Mouse (Mus musculus): ENCODE measurements around the gene AC161166.1. TPM values are rescaled to one million over a fixed set of nuclear protein-coding genes. Genes with fewer than 3 reads are reported as not detected.

AC161166.1 gene
- polyA plus RNA-seq, 1 experiment from 2014 or later, result 0.26 TPM

DNA sequence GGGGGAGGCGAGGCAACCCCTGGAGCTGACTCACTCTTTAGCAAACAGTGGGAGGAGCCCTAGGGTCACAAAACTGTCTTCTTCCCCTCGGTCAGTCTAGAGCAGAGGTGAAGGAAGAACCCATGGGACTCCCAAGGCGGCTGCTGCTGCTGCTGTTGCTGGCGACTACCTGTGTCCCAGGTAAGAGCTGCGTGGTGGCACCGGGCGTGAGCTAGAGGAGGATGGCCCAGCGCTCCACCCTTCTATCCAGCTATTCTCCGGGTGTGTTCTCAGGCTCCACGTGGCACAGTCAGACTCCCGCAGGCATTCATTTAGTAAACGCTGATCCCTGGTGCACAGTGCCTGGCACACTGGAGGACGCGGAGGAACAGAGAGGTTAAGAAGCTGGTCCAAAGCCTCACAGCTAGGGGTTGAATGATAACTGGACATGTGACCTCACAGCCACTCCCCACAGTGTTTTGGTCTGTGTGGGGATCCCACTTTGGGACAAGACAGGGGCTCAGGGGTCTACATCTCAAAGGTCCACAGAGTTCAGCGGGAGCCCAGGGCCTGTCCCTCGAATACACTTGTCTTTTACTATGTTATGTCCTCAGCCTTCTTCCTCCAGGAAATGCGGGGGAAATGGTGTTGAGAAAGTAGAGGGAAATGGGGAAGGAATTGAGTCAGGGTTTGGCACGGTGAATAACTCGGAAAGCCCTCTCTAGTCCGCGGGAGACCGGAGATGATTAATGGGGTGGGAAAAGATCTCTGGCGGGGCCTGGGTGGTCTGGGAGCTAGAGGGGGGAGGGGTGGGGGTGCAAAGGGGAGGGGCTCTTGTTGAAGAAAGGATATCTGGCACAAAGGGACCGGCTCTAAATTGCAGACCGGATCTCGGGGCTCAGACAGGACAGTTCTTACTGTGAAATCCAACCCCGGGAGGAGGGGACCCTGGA is 49.6 kb downstream of the AC161166.1 start, which contains the start of gene Plaur:
TSS of gene Plaur (plus strand) at position 97 of the 932 bp plus-strand sequence.
- Histone ChIP-seq H3K27me3 (ENCODE audit: control insufficient read depth, insufficient read depth, low read length) (no peaks in the 10 kb centered on the region), H3K4me1 (ENCODE audit: control insufficient read depth, insufficient read depth, low read length) (peaks cover 11% of the 10 kb centered on the region), H3K36me3 (ENCODE audit: control insufficient read depth, insufficient read depth) (no peaks in the 10 kb centered on the region), H3K4me3 (ENCODE audit: low read length) (peak within 1 kb of the TSS; percentile 47), H3K27ac (ENCODE audit: low read length) (peak within 1 kb of the TSS; percentile 69), H3K9me3 (replicated peaks; ENCODE audit: control insufficient read depth, low read length) (no peaks in the 10 kb centered on the region), H3K4me2 (ENCODE audit: low read depth, low read length) (peak within 1 kb of the TSS; percentile 61), H3K9ac (ENCODE audit: low read length) (peak within 1 kb of the TSS; percentile 49)
- ATAC-seq (replicated peaks; ENCODE audit: extremely low read depth, insufficient read depth, low FRiP score), result peak; percentile 25
- WGBS, result 4% methylated on average over 27 of the region's 27 CpGs

DNA sequence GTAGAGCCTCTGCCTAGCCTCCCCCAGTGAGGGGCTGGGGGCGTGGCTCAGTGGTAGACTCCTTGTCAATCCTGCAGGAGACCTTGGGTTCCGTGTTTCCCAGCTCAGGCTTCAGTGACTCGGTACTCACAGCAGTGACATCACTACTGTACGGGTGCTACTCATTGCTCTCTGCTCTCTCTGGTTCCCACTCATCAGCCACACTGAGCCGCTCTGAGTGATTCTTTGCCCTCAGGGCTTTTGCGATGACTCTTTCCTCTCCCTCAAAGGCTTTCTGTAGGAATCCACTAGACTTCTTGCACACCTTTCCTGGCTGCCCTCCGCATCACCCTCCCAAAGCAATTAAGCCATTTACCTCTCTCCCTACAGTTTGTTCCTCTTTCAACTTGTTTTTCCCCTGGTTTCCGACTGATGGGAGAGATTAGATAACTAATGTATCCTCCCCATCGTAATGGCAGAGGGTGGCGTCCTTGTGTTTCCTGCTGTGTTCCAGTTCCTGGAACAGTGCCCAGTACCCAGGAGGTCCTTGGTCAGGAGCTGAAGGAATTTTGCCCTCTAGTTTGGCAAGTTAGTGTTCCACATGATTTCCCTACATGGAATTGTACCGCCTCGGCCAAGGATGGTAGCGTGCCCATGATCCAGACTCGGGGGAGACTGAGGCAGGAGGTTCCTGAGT is 50.7 kb downstream of the AC161166.1 start:
- Histone ChIP-seq H3K4me2 (ENCODE audit: low read depth, low read length) (no peak overlapping the region; the same call in 1 of the 2 replicates), H3K4me3 (ENCODE audit: low read length) (no peak overlapping the region)
- WGBS, result 42% methylated on average over 14 of the region's 14 CpGs

More for the DNA sequence above, 50.7 kb downstream of the AC161166.1 start:
- Histone ChIP-seq H3K9ac (ENCODE audit: low read length) (no peak overlapping the region), H3K27ac (ENCODE audit: low read length) (0 out of 2 replicates have a peak overlapping the region, but pooled peaks have one; percentile 12), H3K4me1 (ENCODE audit: control insufficient read depth, insufficient read depth, low read length) (peaks cover 11% of the 10 kb centered on the region), H3K27me3 (ENCODE audit: control insufficient read depth, insufficient read depth, low read length) (no peaks in the 10 kb centered on the region), H3K9me3 (replicated peaks; ENCODE audit: control insufficient read depth, low read length) (no peaks in the 10 kb centered on the region), H3K36me3 (ENCODE audit: control insufficient read depth, insufficient read depth) (no peaks in the 10 kb centered on the region)
- ATAC-seq (replicated peaks; ENCODE audit: extremely low read depth, insufficient read depth, low FRiP score), result no peak

Other genes with a start within 250 kb of the AC161166.1 start
- 5.8 and 6.7 TPM in 2 replicates for gene Zfp93, start 242.0 kb downstream of the AC161166.1 start, polyA plus RNA-seq (2015; fragmentation: Nextera tagmentation; extraction: Ambion mirVana)
- gene Zfp61, start 211.2 kb downstream of the AC161166.1 start, polyA plus RNA-seq (2015; fragmentation: Nextera tagmentation; extraction: Ambion mirVana), result 16.6 and 16.8 TPM in 2 replicates
- gene Zfp94, start 195.8 kb downstream of the AC161166.1 start, polyA plus RNA-seq (2015; fragmentation: Nextera tagmentation; extraction: Ambion mirVana), result 5.1 and 5.2 TPM in 2 replicates
- 0.17 and 0.30 TPM in 2 replicates for gene Tescl, start 178.5 kb downstream of the AC161166.1 start, polyA plus RNA-seq (2015; fragmentation: Nextera tagmentation; extraction: Ambion mirVana)
- not detected in 2 replicates for gene Lypd5, start 163.3 kb downstream of the AC161166.1 start, polyA plus RNA-seq (2015; fragmentation: Nextera tagmentation; extraction: Ambion mirVana)
- 5.2 and 10.9 TPM in 2 replicates for gene Kcnn4, start 142.2 kb downstream of the AC161166.1 start, polyA plus RNA-seq (2015; fragmentation: Nextera tagmentation; extraction: Ambion mirVana)
- gene Smg9, start 112.8 kb downstream of the AC161166.1 start, polyA plus RNA-seq (2015; fragmentation: Nextera tagmentation; extraction: Ambion mirVana), result 18.7 and 20.5 TPM in 2 replicates
- 0.29 TPM in 1 of 2 replicates, not detected in the other for gene Irgc1, start 60.2 kb downstream of the AC161166.1 start, polyA plus RNA-seq (2015; fragmentation: Nextera tagmentation; extraction: Ambion mirVana)
- 8.1 and 8.8 TPM in 2 replicates for gene Plaur, start 50.0 kb downstream of the AC161166.1 start, polyA plus RNA-seq (2015; fragmentation: Nextera tagmentation; extraction: Ambion mirVana)
- 1.2 and 1.3 TPM in 2 replicates for gene Cadm4, start 30.4 kb downstream of the AC161166.1 start, polyA plus RNA-seq (2015; fragmentation: Nextera tagmentation; extraction: Ambion mirVana)
- 40.9 and 43.0 TPM in 2 replicates for gene Zfp428, start 5.4 kb downstream of the AC161166.1 start, polyA plus RNA-seq (2015; fragmentation: Nextera tagmentation; extraction: Ambion mirVana)
- 6.1 and 6.8 TPM in 2 replicates for gene Irgq, start 18.2 kb upstream of the AC161166.1 start, polyA plus RNA-seq (2015; fragmentation: Nextera tagmentation; extraction: Ambion mirVana)
- gene Pinlyp, start 33.7 kb upstream of the AC161166.1 start, polyA plus RNA-seq (2015; fragmentation: Nextera tagmentation; extraction: Ambion mirVana), result 0.17 TPM in 2 replicates
- 79.7 and 91.5 TPM in 2 replicates for gene Xrcc1, start 33.8 kb upstream of the AC161166.1 start, polyA plus RNA-seq (2015; fragmentation: Nextera tagmentation; extraction: Ambion mirVana)
- gene Ethe1, start 75.1 kb upstream of the AC161166.1 start, polyA plus RNA-seq (2015; fragmentation: Nextera tagmentation; extraction: Ambion mirVana), result 23.5 and 26.1 TPM in 2 replicates
- 0.87 and 0.96 TPM in 2 replicates for gene Zfp575, start 75.2 kb upstream of the AC161166.1 start, polyA plus RNA-seq (2015; fragmentation: Nextera tagmentation; extraction: Ambion mirVana)
- gene Phldb3, start 98.3 kb upstream of the AC161166.1 start, polyA plus RNA-seq (2015; fragmentation: Nextera tagmentation; extraction: Ambion mirVana), result 0.09 and 0.17 TPM in 2 replicates
- 0.08 TPM in 1 of 2 replicates, not detected in the other for gene Lypd3, start 124.1 kb upstream of the AC161166.1 start, polyA plus RNA-seq (2015; fragmentation: Nextera tagmentation; extraction: Ambion mirVana)
- not detected in 2 replicates for gene Tex101, start 164.2 kb upstream of the AC161166.1 start, polyA plus RNA-seq (2015; fragmentation: Nextera tagmentation; extraction: Ambion mirVana)
- gene BC049730, start 196.8 kb upstream of the AC161166.1 start, polyA plus RNA-seq (2015; fragmentation: Nextera tagmentation; extraction: Ambion mirVana), result not detected in 2 replicates
- not detected in 2 replicates for gene Gm4763, start 214.5 kb upstream of the AC161166.1 start, polyA plus RNA-seq (2015; fragmentation: Nextera tagmentation; extraction: Ambion mirVana)
- 0.25 and 0.30 TPM in 2 replicates for gene Cd177, start 247.9 kb upstream of the AC161166.1 start, polyA plus RNA-seq (2015; fragmentation: Nextera tagmentation; extraction: Ambion mirVana)

Data from heart, embryonic 16.5 days (tissue).